Mouse (Mus musculus) heart, embryonic 13.5 days (tissue): Measurements from ENCODE around the gene Iqce. TPM values are rescaled to one million over a fixed set of nuclear protein-coding genes. Genes with fewer than 3 reads are reported as not detected.

Source experiments
- ATAC-seq: fragments of 200-750 bp; cut with Nextera tagmentation; 2 replicates; pipeline ENCODE4 v1.8.0; 2017; ENCODE audit warnings: moderate TSS enrichment; ENCODE audit not compliant: insufficient number of reproducible peaks, low FRiP score, low TSS enrichment; ENCODE audit errors: extremely low read depth
- H3K27ac ChIP-seq: fragments of 300-500 bp; sonication (generic); replicated peaks from 2 replicates; pipeline ENCODE4 v1.5.1; 2015; ENCODE audit warnings: moderate library complexity, mild to moderate bottlenecking, inconsistent platforms
- H3K27me3 ChIP-seq: fragments of 300-500 bp; sonication (generic); replicated peaks from 2 replicates; pipeline ENCODE4 v1.6.1; 2015; ENCODE audit warnings: mild to moderate bottlenecking, inconsistent platforms
- H3K36me3 ChIP-seq: fragments of 300-500 bp; sonication (generic); 2 replicates; pipeline ENCODE4 v1.6.1; 2015; ENCODE audit warnings: mild to moderate bottlenecking, inconsistent platforms
- H3K4me1 ChIP-seq: fragments of 300-500 bp; sonication (generic); 2 replicates; pipeline ENCODE4 v1.6.1; 2015; ENCODE audit warnings: inconsistent platforms
- H3K4me2 ChIP-seq: fragments of 300-500 bp; sonication (generic); 2 replicates; pipeline ENCODE4 v1.6.1; 2015; ENCODE audit warnings: inconsistent platforms, mild to moderate bottlenecking, moderate library complexity
- H3K4me3 ChIP-seq: fragments of 300-500 bp; sonication (generic); 2 replicates; pipeline ENCODE4 v1.5.1; 2015; ENCODE audit warnings: moderate library complexity, mild to moderate bottlenecking, inconsistent platforms
- H3K9ac ChIP-seq: fragments of 300-500 bp; sonication (generic); 2 replicates; pipeline ENCODE4 v1.6.1; 2015; ENCODE audit warnings: inconsistent platforms, mild to moderate bottlenecking, moderate library complexity
- H3K9me3 ChIP-seq: fragments of 300-500 bp; sonication (generic); 2 replicates; pipeline ENCODE4 v1.6.1; 2016; ENCODE audit warnings: inconsistent platforms
- WGBS: fragments of 180-500 bp; shearing (Covaris S2); methylation state at CpG from one replicate; pipeline ENCODE4 v1.1.7; 2015; ENCODE audit warnings: mixed read lengths; 5-methylcytosine and 5-hydroxymethylcytosine counted together
- polyA plus RNA-seq: library from polyadenylated mRNA; unstranded; fragments of >200 nt; fragmentation: Nextera tagmentation; extraction: Ambion mirVana; gene quantifications from 2 replicates; pipeline ENCODE4 v1.2.1, GENCODE M21; 2015

The Iqce gene
- polyA plus RNA-seq, 1 experiment from 2014 or later, result 10.3 TPM

- Histone ChIP-seq H3K27ac (no peak overlapping the region), H3K9me3 (no peaks in the 10 kb centered on the region), H3K4me3 (no peak overlapping the region), H3K4me1 (peaks cover 39% of the 10 kb centered on the region), H3K9ac (no peak overlapping the region), H3K4me2 (no peak overlapping the region), H3K27me3 (no peaks in the 10 kb centered on the region), H3K36me3 (peaks cover 80% of the 10 kb centered on the region)
- no peak for ATAC-seq
- WGBS, result 81% methylated on average over 6 of the region's 6 CpGs
Observed at GRCm38 (mm10) chr5:140637058-140637410, 65.1 kb downstream of the Iqce start.

GRCm38 (mm10) chr5:140636316-140637057 lies 65.7 kb downstream of the Iqce start:
- H3K27me3 ChIP-seq, result no peaks in the 10 kb centered on the region
- no peak overlapping the region for H3K9ac ChIP-seq
- no peak for ATAC-seq
- peaks cover 85% of the 10 kb centered on the region for H3K36me3 ChIP-seq
- H3K4me1 ChIP-seq, result peaks cover 34% of the 10 kb centered on the region
- 84% methylated on average over 7 of the region's 7 CpGs for WGBS
- no peak overlapping the region for H3K4me2 ChIP-seq
- H3K4me3 ChIP-seq, result no peak overlapping the region
- no peak overlapping the region for H3K27ac ChIP-seq
- no peaks in the 10 kb centered on the region for H3K9me3 ChIP-seq

- no peak overlapping the region for H3K27ac ChIP-seq
- H3K9ac ChIP-seq, result no peak overlapping the region
- H3K36me3 ChIP-seq, result peaks cover 98% of the 10 kb centered on the region
- H3K27me3 ChIP-seq, result no peaks in the 10 kb centered on the region
- 91% methylated on average over 26 of the region's 26 CpGs for WGBS
- no peaks in the 10 kb centered on the region for H3K9me3 ChIP-seq
- no peak overlapping the region for H3K4me3 ChIP-seq
- peaks cover 20% of the 10 kb centered on the region for H3K4me1 ChIP-seq
- H3K4me2 ChIP-seq, result no peak overlapping the region
- no peak for ATAC-seq
Observed at GRCm38 (mm10) chr5:140634798-140635722, 67.1 kb downstream of the Iqce start.

GRCm38 (mm10) chr5:140633432-140633831 lies 68.7 kb downstream of the Iqce start:
- H3K9ac ChIP-seq, result no peak overlapping the region
- 82% methylated on average over 7 of the region's 7 CpGs for WGBS
- ATAC-seq, result no peak
- peaks cover 11% of the 10 kb centered on the region; the same call in 1 of the 2 replicates for H3K4me1 ChIP-seq
- H3K4me2 ChIP-seq, result no peak overlapping the region
- H3K4me3 ChIP-seq, result no peak overlapping the region
- H3K36me3 ChIP-seq, result peaks cover 100% of the 10 kb centered on the region
- no peaks in the 10 kb centered on the region for H3K27me3 ChIP-seq
- H3K9me3 ChIP-seq, result 0 out of 2 replicates have a peak, but pooled peaks cover 3% of the 10 kb centered on the region
- H3K27ac ChIP-seq, result no peak overlapping the region

- Histone ChIP-seq H3K4me1 (no peaks in the 10 kb centered on the region), H3K4me3 (no peak overlapping the region), H3K27ac (no peak overlapping the region), H3K9me3 (peaks cover 10% of the 10 kb centered on the region), H3K4me2 (no peak overlapping the region), H3K36me3 (peaks cover 97% of the 10 kb centered on the region), H3K9ac (no peak overlapping the region), H3K27me3 (no peaks in the 10 kb centered on the region)
- WGBS, result 91% methylated on average over 9 of the region's 9 CpGs
- ATAC-seq, result no peak
Observed at GRCm38 (mm10) chr5:140628995-140629394, 73.2 kb downstream of the Iqce start.

GRCm38 (mm10) chr5:140627580-140627979 lies 74.6 kb downstream of the Iqce start:
- Histone ChIP-seq H3K9me3 (peaks cover 10% of the 10 kb centered on the region), H3K27me3 (no peaks in the 10 kb centered on the region), H3K9ac (no peak overlapping the region), H3K36me3 (peaks cover 97% of the 10 kb centered on the region), H3K4me1 (no peaks in the 10 kb centered on the region), H3K4me2 (no peak overlapping the region), H3K27ac (no peak overlapping the region), H3K4me3 (no peak overlapping the region)
- ATAC-seq, result no peak
- WGBS, result 86% methylated on average over 5 of the region's 5 CpGs

- H3K9me3 ChIP-seq, result peaks cover 10% of the 10 kb centered on the region
- H3K4me1 ChIP-seq, result peaks cover 8% of the 10 kb centered on the region; the same call in 1 of the 2 replicates
- no peak for ATAC-seq
- H3K9ac ChIP-seq, result no peak overlapping the region
- WGBS, result 92% methylated on average over 13 of the region's 13 CpGs
- no peak overlapping the region for H3K4me3 ChIP-seq
- no peaks in the 10 kb centered on the region for H3K27me3 ChIP-seq
- H3K27ac ChIP-seq, result no peak overlapping the region
- H3K4me2 ChIP-seq, result no peak overlapping the region
- H3K36me3 ChIP-seq, result peaks cover 87% of the 10 kb centered on the region
Observed at GRCm38 (mm10) chr5:140624961-140625360, 77.2 kb downstream of the Iqce start.

- Histone ChIP-seq H3K4me3 (no peak overlapping the region), H3K27me3 (no peaks in the 10 kb centered on the region), H3K36me3 (peaks cover 80% of the 10 kb centered on the region), H3K27ac (no peak overlapping the region), H3K4me2 (no peak overlapping the region), H3K4me1 (peaks cover 10% of the 10 kb centered on the region; the same call in 1 of the 2 replicates), H3K9ac (no peak overlapping the region), H3K9me3 (peaks cover 10% of the 10 kb centered on the region)
- 90% methylated on average over 5 of the region's 5 CpGs for WGBS
- ATAC-seq, result no peak
Observed at GRCm38 (mm10) chr5:140624238-140624637, 77.9 kb downstream of the Iqce start.

GRCm38 (mm10) chr5:140623791-140624190 lies 78.4 kb downstream of the Iqce start:
- Histone ChIP-seq H3K4me2 (no peak overlapping the region), H3K9ac (no peak overlapping the region), H3K27me3 (no peaks in the 10 kb centered on the region), H3K27ac (no peak overlapping the region), H3K4me1 (peaks cover 10% of the 10 kb centered on the region; the same call in 1 of the 2 replicates), H3K4me3 (no peak overlapping the region), H3K9me3 (peaks cover 9% of the 10 kb centered on the region), H3K36me3 (peaks cover 75% of the 10 kb centered on the region)
- 75% methylated on average over 4 of the region's 4 CpGs for WGBS
- ATAC-seq, result no peak

- peaks cover 68% of the 10 kb centered on the region for H3K36me3 ChIP-seq
- 93% methylated on average over 23 of the region's 23 CpGs for WGBS
- H3K27ac ChIP-seq, result no peak overlapping the region
- H3K9ac ChIP-seq, result no peak overlapping the region
- no peak for ATAC-seq
- no peaks in the 10 kb centered on the region for H3K27me3 ChIP-seq
- peaks cover 6% of the 10 kb centered on the region for H3K9me3 ChIP-seq
- H3K4me2 ChIP-seq, result no peak overlapping the region
- no peak overlapping the region for H3K4me3 ChIP-seq
- H3K4me1 ChIP-seq, result peaks cover 10% of the 10 kb centered on the region; the same call in 1 of the 2 replicates
Observed at GRCm38 (mm10) chr5:140622978-140623670, 79.1 kb downstream of the Iqce start.

GRCm38 (mm10) chr5:140621517-140621916 lies 80.7 kb downstream of the Iqce start:
- Histone ChIP-seq H3K27ac (no peak overlapping the region), H3K36me3 (peaks cover 52% of the 10 kb centered on the region), H3K4me2 (no peak overlapping the region), H3K9me3 (no peaks in the 10 kb centered on the region), H3K4me3 (no peak overlapping the region), H3K4me1 (peaks cover 14% of the 10 kb centered on the region; the same call in 1 of the 2 replicates), H3K27me3 (no peaks in the 10 kb centered on the region), H3K9ac (no peak overlapping the region)
- 69% methylated on average over 10 of the region's 10 CpGs for WGBS
- ATAC-seq, result no peak
